Mouse (Mus musculus): ENCODE measurements at regions not wholly inside any gene's neighbourhood (a gene's known extent, or its start where the extent isn't known, plus 50 kb on each side); places are given as distances from the start of the nearest gene placed in this dataset.

GRCm38 (mm10) chr1:142403602-142404001 is 1236.9 kb upstream of the B3galt2 start:
- in situ Hi-C loops (cut with MboI, MseI): loop anchor here (25.0 kb wide), 1 partner anchor 1391 kb away; no protein-coding TSS in a partner anchor

- in situ Hi-C loops (cut with MboI, MseI): loop anchor here (25.0 kb wide), 1 partner anchor 1410 kb away; no protein-coding TSS in a partner anchor
Observed at GRCm38 (mm10) chr1:142422711-142423110, 1217.8 kb upstream of the B3galt2 start.

GRCm38 (mm10) chr1:142433300-142433699 is 1207.2 kb upstream of the B3galt2 start:
- in situ Hi-C loops (cut with MboI, MseI): no loop called here

GRCm38 (mm10) chr1:142441592-142441991 is 1198.9 kb upstream of the B3galt2 start:
- in situ Hi-C loops (cut with MboI, MseI): no loop called here

DNA sequence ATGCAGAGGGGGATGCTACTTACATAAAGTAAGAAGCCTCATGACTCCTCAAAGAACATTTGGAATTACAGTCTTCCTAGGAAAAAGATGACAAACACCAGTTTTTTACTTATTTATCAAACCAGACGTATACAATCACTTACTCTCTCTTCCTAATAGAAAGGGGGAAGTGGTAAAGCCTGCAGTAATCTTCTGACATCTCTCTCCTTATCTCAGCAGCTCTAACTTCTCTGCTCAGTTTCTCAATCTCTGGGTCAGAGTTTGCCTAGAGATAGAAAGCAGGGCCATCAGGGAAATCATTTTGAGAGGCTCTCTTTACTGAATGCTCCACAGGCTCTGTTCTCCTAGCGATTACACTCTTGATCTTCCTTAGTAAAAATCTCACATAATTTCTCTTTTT is 1172.2 kb upstream of the B3galt2 start:
- in situ Hi-C loops (cut with MboI, MseI): no loop called here

DNA sequence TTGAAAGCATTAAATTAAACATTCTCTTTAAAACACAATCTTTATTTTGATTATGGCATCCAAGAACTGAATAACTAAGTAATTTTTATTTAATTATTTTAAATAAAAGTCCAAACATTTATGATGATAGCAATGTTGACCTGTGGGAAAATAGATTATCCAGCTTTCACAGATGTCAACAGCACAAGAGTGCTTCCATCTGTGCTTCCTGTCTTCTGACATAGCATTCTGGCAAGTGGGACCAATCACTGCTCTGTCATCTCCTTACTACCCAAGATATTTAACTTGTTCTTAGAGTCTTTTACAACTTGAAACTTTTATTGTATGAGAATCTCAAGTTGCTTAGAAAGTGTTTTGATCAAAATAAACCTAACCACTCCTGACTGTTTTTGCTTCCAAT is 1170.3 kb upstream of the B3galt2 start:
- in situ Hi-C loops (cut with MboI, MseI): no loop called here

All from regulatory T cell (primary cell).